Mouse (Mus musculus) liver, adult 2 months (tissue): ENCODE results near the gene Chpt1. TPM values are rescaled to one million over a fixed set of nuclear protein-coding genes. Genes with fewer than 3 reads are reported as not detected.

Experiments used
- DNase-seq: peaks from one replicate; pipeline ENCODE4 v3.0.0-alpha.2; 2011; ENCODE audit warnings: low read depth, low spot score; ENCODE audit errors: extremely low read depth
- H3K27ac ChIP-seq: fragments of 200-500 bp; replicated peaks from 2 replicates; pipeline ENCODE4 v1.5.1; 2012; ENCODE audit warnings: low read depth, mild to moderate bottlenecking, control low read depth, inconsistent platforms, low read length; ENCODE audit not compliant: insufficient read depth
- H3K27me3 ChIP-seq: fragments of 200-500 bp; 2 replicates; pipeline ENCODE4 v1.6.1; 2012; ENCODE audit warnings: mild to moderate bottlenecking, moderate library complexity, low read length, inconsistent platforms; ENCODE audit not compliant: control insufficient read depth, insufficient read depth
- H3K36me3 ChIP-seq: fragments of 200-500 bp; 2 replicates; pipeline ENCODE4 v1.6.1; 2012; ENCODE audit warnings: low read length, inconsistent platforms; ENCODE audit not compliant: control insufficient read depth, insufficient read depth
- H3K4me1 ChIP-seq: fragments of 200-500 bp; 2 replicates; pipeline ENCODE4 v1.6.1; 2011; ENCODE audit warnings: low read length; ENCODE audit not compliant: control insufficient read depth, insufficient read depth
- H3K4me3 ChIP-seq: fragments of 200-500 bp; 2 replicates; pipeline ENCODE4 v1.5.1; 2011; ENCODE audit warnings: low read depth, mild to moderate bottlenecking, control low read depth, low read length, moderate library complexity; ENCODE audit not compliant: insufficient read depth
- H3K79me2 ChIP-seq: fragments of 200-500 bp; 2 replicates; pipeline ENCODE4 v1.6.1; 2012; ENCODE audit warnings: inconsistent platforms, mild to moderate bottlenecking, low read length, moderate library complexity; ENCODE audit not compliant: control insufficient read depth, insufficient read depth
- H3K9ac ChIP-seq: fragments of 200-500 bp; 2 replicates; pipeline ENCODE4 v1.6.1; 2012; ENCODE audit warnings: low read depth, mild to moderate bottlenecking, control low read depth, inconsistent platforms, low read length
- CTCF ChIP-seq: fragments of 200-500 bp; IDR thresholded peaks from 2 replicates; pipeline ENCODE4 v1.5.1; 2011; ENCODE audit warnings: low read depth, low read length, control low read depth
- POLR2A ChIP-seq: fragments of 200-500 bp; IDR thresholded peaks from 2 replicates; pipeline ENCODE4 v1.6.1; 2011; ENCODE audit warnings: low read length, control low read depth; ENCODE audit not compliant: insufficient read depth; ENCODE audit errors: extremely low read depth
- WGBS: fragments of 180-500 bp; shearing (Covaris S2); methylation state at CpG from one replicate; pipeline ENCODE4 v1.1.7; 2018; 5-methylcytosine and 5-hydroxymethylcytosine counted together
- polyA plus RNA-seq: library from polyadenylated mRNA; depleted of rRNA; stranded (reverse); fragments of >200 nt; gene quantifications from 2 replicates; pipeline ENCODE4 v1.2.3, GENCODE M21; 2012
- total RNA-seq: library from RNA; depleted of rRNA; stranded (reverse); fragments of >200 nt; gene quantifications from 2 replicates; pipeline ENCODE4 v1.2.3, GENCODE M21; 2014

The Chpt1 gene
- total and polyA plus RNA-seq, 2 experiments: 59.0 to 137 TPM

- no peak for TF ChIP-seq CTCF
- TF ChIP-seq POLR2A: no peak
- Histone ChIP-seq H3K27ac (no peak overlapping the region), H3K9ac (no peak overlapping the region), H3K79me2 (no peaks in the 10 kb centered on the region), H3K4me1 (no peaks in the 10 kb centered on the region), H3K36me3 (no peaks in the 10 kb centered on the region), H3K27me3 (no peaks in the 10 kb centered on the region), H3K4me3 (no peak overlapping the region)
- 43% methylated on average over 6 of the region's 6 CpGs for WGBS
- DNase-seq: no peak
Measured at GRCm38 (mm10) chr10:88457816-88458215, 46.1 kb downstream of the Chpt1 start.

- no peaks in the 10 kb centered on the region for H3K27me3 ChIP-seq
- H3K4me3 ChIP-seq: no peak overlapping the region
- 88% methylated on average over 6 of the region's 6 CpGs for WGBS
- H3K27ac ChIP-seq: no peak overlapping the region
- H3K36me3 ChIP-seq: no peaks in the 10 kb centered on the region
- no peak overlapping the region for H3K9ac ChIP-seq
- H3K4me1 ChIP-seq: no peaks in the 10 kb centered on the region; the same call in 1 of the 2 replicates
- no peak for DNase-seq
- H3K79me2 ChIP-seq: no peaks in the 10 kb centered on the region
- no peak for TF ChIP-seq CTCF
- TF ChIP-seq POLR2A: no peak
Measured at GRCm38 (mm10) chr10:88451990-88452389, 51.9 kb downstream of the Chpt1 start.

- TF ChIP-seq CTCF: no peak
- no peak for TF ChIP-seq POLR2A
- whole genome bisulfite sequencing: 57% methylated on average over 2 of the region's 2 CpGs
- Histone ChIP-seq H3K27ac (no peak overlapping the region), H3K36me3 (no peaks in the 10 kb centered on the region), H3K9ac (no peak overlapping the region), H3K4me1 (no peaks in the 10 kb centered on the region; the same call in 1 of the 2 replicates), H3K4me3 (no peak overlapping the region), H3K79me2 (no peaks in the 10 kb centered on the region), H3K27me3 (no peaks in the 10 kb centered on the region)
- peak; percentile 77 for DNase-seq
Measured at GRCm38 (mm10) chr10:88451221-88451620, 52.7 kb downstream of the Chpt1 start.

GRCm38 (mm10) chr10:88441224-88441623, 62.6 kb downstream of the Chpt1 start:
- Histone ChIP-seq H3K79me2 (no peaks in the 10 kb centered on the region), H3K27ac (no peak overlapping the region; the same call in 1 of the 2 replicates), H3K36me3 (peaks cover 9% of the 10 kb centered on the region; the same call in 1 of the 2 replicates), H3K27me3 (no peaks in the 10 kb centered on the region), H3K9ac (no peak overlapping the region), H3K4me1 (no peaks in the 10 kb centered on the region), H3K4me3 (no peak overlapping the region)
- WGBS: 79% methylated on average over 6 of the region's 6 CpGs
- DNase-seq: peak; percentile 40
- TF ChIP-seq POLR2A (no peak), CTCF (no peak)

- Histone ChIP-seq H3K36me3 (peaks cover 6% of the 10 kb centered on the region; the same call in 1 of the 2 replicates), H3K9ac (no peak overlapping the region), H3K4me3 (no peak overlapping the region), H3K79me2 (no peaks in the 10 kb centered on the region), H3K27me3 (no peaks in the 10 kb centered on the region), H3K4me1 (no peaks in the 10 kb centered on the region), H3K27ac (no peak overlapping the region)
- 94% methylated on average over 6 of the region's 6 CpGs for WGBS
- TF ChIP-seq POLR2A: no peak
- no peak for TF ChIP-seq CTCF
- DNase-seq: no peak
Measured at GRCm38 (mm10) chr10:88427998-88428397, 75.9 kb downstream of the Chpt1 start.

GRCm38 (mm10) chr10:88426896-88427295, 77.0 kb downstream of the Chpt1 start:
- Histone ChIP-seq H3K79me2 (no peaks in the 10 kb centered on the region), H3K27ac (no peak overlapping the region), H3K4me1 (no peaks in the 10 kb centered on the region), H3K27me3 (no peaks in the 10 kb centered on the region), H3K36me3 (peaks cover 4% of the 10 kb centered on the region; the same call in 1 of the 2 replicates), H3K4me3 (no peak overlapping the region), H3K9ac (no peak overlapping the region)
- TF ChIP-seq CTCF (no peak), POLR2A (no peak)
- 62% methylated on average over 5 of the region's 5 CpGs for WGBS
- no peak for DNase-seq
